In genomic region chr1:180974126-180974746, GRCm38 (mm10) we compare ENCODE assay signal across 9 mouse cellular contexts. TPM values are rescaled to one million over a fixed set of nuclear protein-coding genes. Genes with fewer than 3 reads are reported as not detected.
DNase-seq lines count a peak whose midpoint lies in the region; ATAC-seq and TF ChIP-seq lines count a peak whose summit lies in the region.
"Had no signal": no experiment of that assay in that cellular context is flagged by ENCODE, and none has a peak within 500 bp of the region (broad histone marks: within the 10 kb centered on the region; RNA-seq: fewer than 3 reads in every experiment).

No protein-coding gene starts in this region.

- no peaks in the 10 kb centered on the region for H3K27me3 ChIP-seq in forebrain, embryonic 15.5 days
- no peaks in the 10 kb centered on the region for H3K27me3 ChIP-seq in kidney, embryonic 15.5 days
- no peaks in the 10 kb centered on the region for H3K27me3 ChIP-seq in lung, embryonic 15.5 days

- peak; percentile 37 for TF ChIP-seq CTCF in bone marrow, adult 2 months (IDR thresholded peaks at IDR 0.05; ENCODE audit: control insufficient read depth, insufficient read depth, low read length)

- H3K9me3 ChIP-seq in forebrain, embryonic 15.5 days, result no peaks in the 10 kb centered on the region
- no peaks in the 10 kb centered on the region for H3K9me3 ChIP-seq in kidney, embryonic 15.5 days (replicated peaks)
- no peaks in the 10 kb centered on the region for H3K9me3 ChIP-seq in lung, embryonic 15.5 days

- TF ChIP-seq POLR2A in bone marrow, adult 2 months (IDR thresholded peaks at IDR 0.05; ENCODE audit: borderline replicate concordance, control insufficient read depth, low read depth, low read length), result no peak

- no peaks in the 10 kb centered on the region; the same call in 1 of the 2 replicates for H3K4me1 ChIP-seq in bone marrow, adult 2 months (ENCODE audit: control insufficient read depth, insufficient read depth, low read length)
- H3K4me1 ChIP-seq in forebrain, embryonic 15.5 days, result no peaks in the 10 kb centered on the region
- no peaks in the 10 kb centered on the region for H3K4me1 ChIP-seq in kidney, embryonic 15.5 days
- no peaks in the 10 kb centered on the region for H3K4me1 ChIP-seq in lung, embryonic 15.5 days

- no peak overlapping the region for H3K4me2 ChIP-seq in forebrain, embryonic 15.5 days (replicated peaks)
- H3K4me2 ChIP-seq in kidney, embryonic 15.5 days, result no peak overlapping the region
- no peak overlapping the region for H3K4me2 ChIP-seq in lung, embryonic 15.5 days

- ATAC-seq in forebrain, embryonic 15.5 days (replicated peaks), result peak; percentile 78
- peak; percentile 59; the same call in 1 of the 2 replicates for ATAC-seq in kidney, embryonic 15.5 days (replicated peaks; ENCODE audit: low FRiP score)
- peak; percentile 56 for ATAC-seq in lung, embryonic 15.5 days (ENCODE audit: borderline replicate concordance, extremely low read depth, low FRiP score, low TSS enrichment)

- H3K4me3 ChIP-seq in bone marrow, adult 2 months (replicated peaks; ENCODE audit: control insufficient read depth, low read depth, low read length), result no peak overlapping the region
- H3K4me3 ChIP-seq in forebrain, embryonic 15.5 days, result no peak overlapping the region
- no peak overlapping the region for H3K4me3 ChIP-seq in kidney, embryonic 15.5 days (replicated peaks)
- no peak overlapping the region for H3K4me3 ChIP-seq in lung, embryonic 15.5 days
- H3K4me3 ChIP-seq: erythroblast, embryonic 14.5 days had no signal

- peak; percentile 67 for DNase-seq in layer of hippocampus, adult 11-12 months (ENCODE audit: low spot score)
- DNase-seq in layer of hippocampus, postnatal 25 days (ENCODE audit: extremely low spot score in 1 of 2, low spot score in 1 of 2), result no peak
- DNase-seq in skeletal muscle tissue, adult 2 months (ENCODE audit: low read depth, low spot score), result peak; percentile 49
- no peak for DNase-seq in adrenal gland, adult 18-20 months (ENCODE audit: low spot score in 2 of 2)

- no peak overlapping the region for H3K27ac ChIP-seq in bone marrow, adult 2 months (ENCODE audit: control insufficient read depth, insufficient read depth, low read depth, low read length, poor library complexity)
- H3K27ac ChIP-seq in forebrain, embryonic 15.5 days (replicated peaks), result no peak overlapping the region
- H3K27ac ChIP-seq in kidney, embryonic 15.5 days, result no peak overlapping the region
- no peak overlapping the region for H3K27ac ChIP-seq in lung, embryonic 15.5 days

- H3K9ac ChIP-seq in forebrain, embryonic 15.5 days (replicated peaks), result no peak overlapping the region
- H3K9ac ChIP-seq in kidney, embryonic 15.5 days, result no peak overlapping the region
- no peak overlapping the region for H3K9ac ChIP-seq in lung, embryonic 15.5 days

- 62% methylated on average over 14 of the region's 14 CpGs for WGBS in bone marrow, adult 2 months
- WGBS in forebrain, embryonic 15.5 days, result 59% methylated on average over 14 of the region's 14 CpGs
- 55% methylated on average over 14 of the region's 14 CpGs for WGBS in kidney, embryonic 15.5 days
- 53% methylated on average over 14 of the region's 14 CpGs for WGBS in lung, embryonic 15.5 days

- no peaks in the 10 kb centered on the region for H3K36me3 ChIP-seq in forebrain, embryonic 15.5 days
- H3K36me3 ChIP-seq in kidney, embryonic 15.5 days, result no peaks in the 10 kb centered on the region
- H3K36me3 ChIP-seq in lung, embryonic 15.5 days, result no peaks in the 10 kb centered on the region

RNA-seq across cellular contexts. Expression of gene Tmem63a, which starts 32.1 kb away (rescaled TPM):
- 10 to 100 TPM; 18.7 to 18.9 TPM for total RNA-seq in layer of hippocampus, postnatal 25 days (2021)
- polyA plus RNA-seq in bone marrow, adult 2 months (2011; ENCODE audit: insufficient read depth, insufficient read length, low replicate concordance, missing spikeins), result 20.7 and 32.8 TPM in 2 replicates
- polyA plus RNA-seq in forebrain, embryonic 15.5 days (2015; fragmentation: Nextera tagmentation; extraction: Ambion mirVana), result 1.6 and 2.2 TPM in 2 replicates
- polyA plus RNA-seq in kidney, embryonic 15.5 days (2015; fragmentation: Nextera tagmentation; extraction: Ambion mirVana), result 10.2 and 12.5 TPM in 2 replicates
- 13.9 and 15.4 TPM in 2 replicates for polyA plus RNA-seq in lung, embryonic 15.5 days (2015; fragmentation: Nextera tagmentation; extraction: Ambion mirVana)
- total RNA-seq in adrenal gland, adult 18-20 months (2021), result 10 to 100 TPM; 44.7 to 77.9 TPM

RNA-seq across cellular contexts. Expression of gene Lefty1, which starts 39.4 kb away (rescaled TPM):
- total RNA-seq in layer of hippocampus, postnatal 25 days (2021), result 10 to 100 TPM; 11.2 to 12.4 TPM
- 2.6 TPM in 2 replicates for polyA plus RNA-seq in bone marrow, adult 2 months (2011; ENCODE audit: insufficient read depth, insufficient read length, low replicate concordance, missing spikeins)
- polyA plus RNA-seq in forebrain, embryonic 15.5 days (2015; fragmentation: Nextera tagmentation; extraction: Ambion mirVana), result 0.22 and 0.23 TPM in 2 replicates
- 1.3 TPM in 2 replicates for polyA plus RNA-seq in kidney, embryonic 15.5 days (2015; fragmentation: Nextera tagmentation; extraction: Ambion mirVana)
- polyA plus RNA-seq in lung, embryonic 15.5 days (2015; fragmentation: Nextera tagmentation; extraction: Ambion mirVana), result 1.2 and 1.7 TPM in 2 replicates
- 1 to 10 TPM; 3.3 to 5.7 TPM for total RNA-seq in adrenal gland, adult 18-20 months (2021)

RNA-seq across cellular contexts. Expression of gene Ephx1, which starts 46.5 kb away (rescaled TPM):
- 10 to 100 TPM; 26.8 to 31.2 TPM for total RNA-seq in layer of hippocampus, postnatal 25 days (2021)
- polyA plus RNA-seq in bone marrow, adult 2 months (2011; ENCODE audit: insufficient read depth, insufficient read length, low replicate concordance, missing spikeins), result 7.2 and 13.4 TPM in 2 replicates
- polyA plus RNA-seq in forebrain, embryonic 15.5 days (2015; fragmentation: Nextera tagmentation; extraction: Ambion mirVana), result 3.6 and 4.0 TPM in 2 replicates
- 5.7 and 5.8 TPM in 2 replicates for polyA plus RNA-seq in kidney, embryonic 15.5 days (2015; fragmentation: Nextera tagmentation; extraction: Ambion mirVana)
- 6.3 and 7.2 TPM in 2 replicates for polyA plus RNA-seq in lung, embryonic 15.5 days (2015; fragmentation: Nextera tagmentation; extraction: Ambion mirVana)
- 100 to 1,000 TPM; 198 to 228 TPM for total RNA-seq in adrenal gland, adult 18-20 months (2021)
- polyA plus RNA-seq: erythroblast, embryonic 14.5 days had no signal

Comparison
In these comparisons a context has a peak if more than half of its experiments do, and no peak if none do; other contexts are left out.
1. DNase-seq: peak in layer of hippocampus, adult 11-12 months (single experiment) and skeletal muscle tissue, adult 2 months (single experiment); none in layer of hippocampus, postnatal 25 days (0 of 2) and adrenal gland, adult 18-20 months (0 of 2).
2. Peak in every context shown above with its lines, with median percentiles within 50 percentile points of each other: ATAC-seq.